Mouse (Mus musculus) limb, embryonic 10.5 days (tissue): ENCODE results near the gene Elk3. TPM values are rescaled to one million over a fixed set of nuclear protein-coding genes. Genes with fewer than 3 reads are reported as not detected.

Experiments used
- DNase-seq: peaks from one replicate; pipeline ENCODE4 v3.0.0-alpha.2; 2017; ENCODE audit warnings: low spot score
- H3K27ac ChIP-seq: fragments of 300-500 bp; sonication (generic); 2 replicates; pipeline ENCODE4 v1.5.1; 2016; ENCODE audit warnings: mild to moderate bottlenecking
- H3K27me3 ChIP-seq: fragments of 300-500 bp; sonication (generic); 2 replicates; pipeline ENCODE4 v1.6.1; 2016; ENCODE audit warnings: low read depth, mild to moderate bottlenecking; ENCODE audit not compliant: poor library complexity, severe bottlenecking
- H3K36me3 ChIP-seq: fragments of 300-500 bp; sonication (generic); 2 replicates; pipeline ENCODE4 v1.6.1; 2016; ENCODE audit warnings: mild to moderate bottlenecking, moderate library complexity
- H3K4me1 ChIP-seq: fragments of 300-500 bp; sonication (generic); 2 replicates; pipeline ENCODE4 v1.6.1; 2016
- H3K4me3 ChIP-seq: fragments of 300-500 bp; sonication (generic); 2 replicates; pipeline ENCODE4 v1.5.1; 2016; ENCODE audit warnings: mild to moderate bottlenecking, moderate library complexity
- H3K9me3 ChIP-seq: fragments of 300-500 bp; sonication (generic); replicated peaks from 2 replicates; pipeline ENCODE4 v1.6.1; 2016; ENCODE audit warnings: mild to moderate bottlenecking
- WGBS: fragments of 180-500 bp; shearing (Covaris S2); methylation state at CpG from one replicate; pipeline ENCODE4 v1.1.7; 2016; 5-methylcytosine and 5-hydroxymethylcytosine counted together
- polyA plus RNA-seq: library from polyadenylated mRNA; unstranded; fragments of >200 nt; fragmentation: Nextera tagmentation; extraction: Ambion mirVana; gene quantifications from 2 replicates; pipeline ENCODE4 v1.2.1, GENCODE M21; 2016

Gene Elk3
- polyA plus RNA-seq, 1 experiment from 2014 or later: 36.0 TPM

DNA sequence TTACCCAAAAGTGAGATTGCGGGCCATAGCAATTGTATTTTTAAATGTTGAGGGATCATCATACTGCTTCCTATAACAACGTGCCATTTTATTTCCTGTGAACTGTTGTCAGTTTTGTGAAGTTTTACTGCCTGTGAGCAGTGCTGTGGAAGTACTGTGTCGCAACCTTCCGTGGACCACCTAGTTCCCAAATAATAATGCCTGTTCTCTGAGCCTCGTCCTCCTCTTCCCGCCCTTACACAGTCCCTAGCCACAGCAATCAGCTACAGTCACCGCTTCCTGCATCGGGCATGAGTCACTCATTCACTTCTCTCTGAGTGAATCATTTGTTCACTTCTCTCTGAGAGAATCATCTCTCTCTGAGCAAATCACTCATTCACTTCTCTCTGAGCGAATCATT is 76.2 kb downstream of the Elk3 start:
- peaks cover 78% of the 10 kb centered on the region for H3K36me3 ChIP-seq
- WGBS: 95% methylated on average over 9 of the region's 9 CpGs

DNA sequence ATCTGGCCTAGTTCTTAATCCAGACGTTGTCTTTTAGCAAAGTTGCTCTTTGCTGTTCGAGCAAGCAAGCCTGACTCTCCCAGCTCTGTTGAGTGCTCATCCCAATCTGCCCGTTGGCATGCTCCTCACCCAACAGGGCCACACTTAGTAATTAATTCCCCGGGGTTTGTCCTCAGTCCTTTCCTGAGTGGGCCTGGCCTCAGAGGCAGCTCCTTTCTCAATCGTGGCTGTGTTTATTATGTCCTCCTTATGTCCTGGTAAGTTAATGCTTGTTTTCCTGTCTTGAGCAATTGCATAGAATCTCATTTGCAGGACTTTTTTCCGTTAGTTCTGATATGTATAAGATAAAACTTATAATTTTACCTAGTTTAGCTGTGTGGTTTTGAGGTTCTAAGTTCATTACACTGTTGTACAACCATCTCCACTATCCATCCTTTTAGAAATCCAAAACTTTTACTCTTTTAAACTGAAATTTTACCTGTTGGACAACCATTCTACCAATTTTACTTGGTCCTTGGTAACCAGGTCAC is 77.2 kb downstream of the Elk3 start:
- peaks cover 74% of the 10 kb centered on the region for H3K36me3 ChIP-seq
- no peak for DNase-seq
- no peak overlapping the region for H3K4me3 ChIP-seq
- H3K27ac ChIP-seq: no peak overlapping the region
- no peaks in the 10 kb centered on the region for H3K4me1 ChIP-seq
- no peaks in the 10 kb centered on the region for H3K27me3 ChIP-seq
- H3K9me3 ChIP-seq: no peaks in the 10 kb centered on the region
- 93% methylated on average over 6 of the region's 6 CpGs for WGBS

More for the DNA sequence above, 76.2 kb downstream of the Elk3 start:
- no peak overlapping the region for H3K27ac ChIP-seq
- H3K4me3 ChIP-seq: no peak overlapping the region
- no peaks in the 10 kb centered on the region for H3K27me3 ChIP-seq
- DNase-seq: no peak
- H3K4me1 ChIP-seq: no peaks in the 10 kb centered on the region
- H3K9me3 ChIP-seq: no peaks in the 10 kb centered on the region

DNA sequence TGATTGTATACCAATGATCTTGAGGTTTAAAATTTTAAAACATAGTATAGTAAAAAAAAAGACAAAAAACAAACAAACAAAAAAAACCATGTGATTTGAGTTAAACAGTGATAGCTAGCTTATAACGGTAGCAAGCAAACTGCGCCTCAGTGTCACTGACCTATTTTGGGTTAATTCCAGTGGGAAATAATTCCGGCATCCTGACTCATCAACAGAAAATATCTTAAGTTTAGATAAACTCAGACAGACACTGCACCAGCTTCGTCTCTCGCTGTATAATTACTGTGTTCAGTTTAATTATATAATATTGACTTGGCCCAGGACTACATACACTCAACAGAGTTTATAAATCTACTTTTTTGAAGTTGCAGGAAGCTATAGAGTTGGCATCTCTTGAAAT is 79.0 kb downstream of the Elk3 start:
- Histone ChIP-seq H3K9me3 (no peaks in the 10 kb centered on the region), H3K4me3 (no peak overlapping the region), H3K4me1 (no peaks in the 10 kb centered on the region), H3K27me3 (no peaks in the 10 kb centered on the region), H3K27ac (no peak overlapping the region), H3K36me3 (peaks cover 62% of the 10 kb centered on the region)
- DNase-seq: no peak
- 95% methylated on average over 5 of the region's 5 CpGs for WGBS

DNA sequence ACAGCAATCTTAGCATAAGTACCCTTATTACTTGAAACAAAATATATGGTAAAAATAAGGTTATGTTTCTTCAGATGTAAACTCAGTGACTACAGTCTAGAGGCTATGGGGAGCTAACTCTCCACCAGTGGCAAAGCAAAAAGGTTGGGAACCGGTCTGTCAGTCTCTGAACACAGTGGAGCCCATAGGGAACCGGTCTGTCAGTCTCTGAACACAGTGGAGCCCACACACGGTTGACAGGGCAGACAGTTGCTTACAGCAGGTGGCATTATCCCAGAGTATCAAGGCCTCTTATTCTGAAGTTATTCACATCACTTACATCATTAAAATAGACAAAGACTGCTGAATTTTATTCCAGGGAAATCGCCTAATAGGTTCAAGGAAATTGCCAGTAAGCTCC is 79.4 kb downstream of the Elk3 start:
- no peak for DNase-seq
- H3K9me3 ChIP-seq: no peaks in the 10 kb centered on the region
- H3K36me3 ChIP-seq: peaks cover 62% of the 10 kb centered on the region
- H3K4me3 ChIP-seq: no peak overlapping the region
- H3K27ac ChIP-seq: no peak overlapping the region
- no peaks in the 10 kb centered on the region for H3K27me3 ChIP-seq
- no peaks in the 10 kb centered on the region for H3K4me1 ChIP-seq
- 89% methylated on average over 4 of the region's 4 CpGs for WGBS

GRCm38 (mm10) chr10:93228401-93229007 is 82.4 kb downstream of the Elk3 start:
- H3K9me3 ChIP-seq: no peaks in the 10 kb centered on the region
- WGBS: 89% methylated on average over 11 of the region's 11 CpGs
- H3K36me3 ChIP-seq: peaks cover 45% of the 10 kb centered on the region

GRCm38 (mm10) chr10:93227921-93228320 is 83.0 kb downstream of the Elk3 start:
- Histone ChIP-seq H3K9me3 (no peaks in the 10 kb centered on the region), H3K4me3 (no peak overlapping the region), H3K4me1 (0 out of 2 replicates have a peak, but pooled peaks cover 3% of the 10 kb centered on the region), H3K27me3 (no peaks in the 10 kb centered on the region), H3K27ac (no peak overlapping the region), H3K36me3 (peaks cover 41% of the 10 kb centered on the region)
- WGBS: 84% methylated on average over 8 of the region's 8 CpGs
- DNase-seq: no peak

More at GRCm38 (mm10) chr10:93228401-93229007, 82.4 kb downstream of the Elk3 start:
- Histone ChIP-seq H3K27me3 (no peaks in the 10 kb centered on the region), H3K4me3 (no peak overlapping the region), H3K27ac (no peak overlapping the region), H3K4me1 (0 out of 2 replicates have a peak, but pooled peaks cover 3% of the 10 kb centered on the region)
- DNase-seq: no peak

- no peak overlapping the region for H3K27ac ChIP-seq
- 82% methylated on average over 6 of the region's 6 CpGs for WGBS
- DNase-seq: no peak
- H3K4me3 ChIP-seq: no peak overlapping the region
- peaks cover 29% of the 10 kb centered on the region for H3K36me3 ChIP-seq
- no peaks in the 10 kb centered on the region for H3K9me3 ChIP-seq
- H3K4me1 ChIP-seq: 0 out of 2 replicates have a peak, but pooled peaks cover 3% of the 10 kb centered on the region
- H3K27me3 ChIP-seq: no peaks in the 10 kb centered on the region
Measured at GRCm38 (mm10) chr10:93225751-93226150, 85.2 kb downstream of the Elk3 start.

GRCm38 (mm10) chr10:93215051-93215763 is 95.7 kb downstream of the Elk3 start:
- no peak for DNase-seq
- no peak overlapping the region for H3K4me3 ChIP-seq
- 91% methylated on average over 8 of the region's 8 CpGs for WGBS

GRCm38 (mm10) chr10:93214251-93214650 is 96.7 kb downstream of the Elk3 start:
- no peak overlapping the region for H3K4me3 ChIP-seq
- H3K9me3 ChIP-seq: no peaks in the 10 kb centered on the region
- H3K36me3 ChIP-seq: peaks cover 48% of the 10 kb centered on the region
- WGBS: 84% methylated on average over 4 of the region's 4 CpGs
- DNase-seq: no peak
- no peak overlapping the region for H3K27ac ChIP-seq
- H3K27me3 ChIP-seq: no peaks in the 10 kb centered on the region
- no peaks in the 10 kb centered on the region for H3K4me1 ChIP-seq

More at GRCm38 (mm10) chr10:93215051-93215763, 95.7 kb downstream of the Elk3 start:
- Histone ChIP-seq H3K9me3 (no peaks in the 10 kb centered on the region), H3K27ac (no peak overlapping the region; the same call in 1 of the 2 replicates), H3K4me1 (no peaks in the 10 kb centered on the region), H3K36me3 (peaks cover 48% of the 10 kb centered on the region), H3K27me3 (no peaks in the 10 kb centered on the region)

DNA sequence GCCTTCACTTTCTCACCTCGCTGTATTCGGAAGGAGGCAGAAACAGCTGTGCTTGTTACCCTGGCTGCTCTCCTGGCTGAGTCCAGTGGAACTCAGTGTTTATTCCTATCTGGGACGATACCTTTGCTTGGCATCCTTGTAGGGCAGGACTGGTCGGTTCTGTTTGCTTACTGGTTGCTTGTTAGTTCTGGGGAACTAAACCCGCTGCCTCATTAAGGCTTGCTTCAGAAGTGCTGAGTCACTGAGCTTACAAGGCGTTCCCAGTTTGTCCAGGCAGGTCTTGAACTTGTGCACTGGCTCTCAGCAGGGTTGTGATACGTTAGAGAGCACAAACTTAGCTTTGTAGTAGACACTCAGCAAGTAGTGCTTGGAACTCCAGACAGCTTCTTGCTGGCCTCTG is 97.6 kb downstream of the Elk3 start:
- no peaks in the 10 kb centered on the region for H3K4me1 ChIP-seq
- 84% methylated on average over 7 of the region's 7 CpGs for WGBS

DNA sequence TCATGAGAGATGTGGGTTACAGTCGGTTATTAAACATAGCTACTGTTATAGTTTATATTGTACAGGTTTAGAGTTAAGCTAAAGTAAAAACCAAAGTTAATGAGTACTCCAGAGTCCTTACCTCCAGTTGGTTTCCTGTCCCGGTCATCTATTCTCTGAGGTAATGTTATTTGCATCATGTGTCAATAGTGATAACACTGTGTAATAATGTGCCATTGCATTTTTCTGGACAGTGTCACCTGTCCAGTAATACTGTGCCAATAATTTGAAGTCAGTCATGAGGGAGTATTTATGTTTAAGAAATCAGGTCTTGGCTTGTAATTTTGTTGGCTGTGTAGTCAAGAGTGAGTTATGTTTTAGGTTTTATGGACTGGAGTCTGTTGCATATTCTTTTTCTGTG is 98.2 kb downstream of the Elk3 start:
- H3K4me3 ChIP-seq: no peak overlapping the region
- H3K4me1 ChIP-seq: no peaks in the 10 kb centered on the region
- no peak overlapping the region for H3K27ac ChIP-seq
- H3K9me3 ChIP-seq: no peaks in the 10 kb centered on the region
- H3K36me3 ChIP-seq: peaks cover 43% of the 10 kb centered on the region
- H3K27me3 ChIP-seq: no peaks in the 10 kb centered on the region
- 94% methylated on average over 2 of the region's 2 CpGs for WGBS
- DNase-seq: no peak

More for the DNA sequence above, 97.6 kb downstream of the Elk3 start:
- no peak for DNase-seq
- no peaks in the 10 kb centered on the region for H3K27me3 ChIP-seq
- H3K27ac ChIP-seq: no peak overlapping the region
- H3K9me3 ChIP-seq: no peaks in the 10 kb centered on the region
- peaks cover 49% of the 10 kb centered on the region for H3K36me3 ChIP-seq
- no peak overlapping the region for H3K4me3 ChIP-seq

GRCm38 (mm10) chr10:93207176-93207575 is 103.8 kb downstream of the Elk3 start:
- H3K9me3 ChIP-seq: no peaks in the 10 kb centered on the region
- H3K27me3 ChIP-seq: no peaks in the 10 kb centered on the region
- no peak overlapping the region for H3K27ac ChIP-seq
- WGBS: 79% methylated on average over 5 of the region's 5 CpGs
- no peak overlapping the region for H3K4me3 ChIP-seq
- H3K4me1 ChIP-seq: no peaks in the 10 kb centered on the region
- DNase-seq: no peak
- peaks cover 8% of the 10 kb centered on the region for H3K36me3 ChIP-seq

DNA sequence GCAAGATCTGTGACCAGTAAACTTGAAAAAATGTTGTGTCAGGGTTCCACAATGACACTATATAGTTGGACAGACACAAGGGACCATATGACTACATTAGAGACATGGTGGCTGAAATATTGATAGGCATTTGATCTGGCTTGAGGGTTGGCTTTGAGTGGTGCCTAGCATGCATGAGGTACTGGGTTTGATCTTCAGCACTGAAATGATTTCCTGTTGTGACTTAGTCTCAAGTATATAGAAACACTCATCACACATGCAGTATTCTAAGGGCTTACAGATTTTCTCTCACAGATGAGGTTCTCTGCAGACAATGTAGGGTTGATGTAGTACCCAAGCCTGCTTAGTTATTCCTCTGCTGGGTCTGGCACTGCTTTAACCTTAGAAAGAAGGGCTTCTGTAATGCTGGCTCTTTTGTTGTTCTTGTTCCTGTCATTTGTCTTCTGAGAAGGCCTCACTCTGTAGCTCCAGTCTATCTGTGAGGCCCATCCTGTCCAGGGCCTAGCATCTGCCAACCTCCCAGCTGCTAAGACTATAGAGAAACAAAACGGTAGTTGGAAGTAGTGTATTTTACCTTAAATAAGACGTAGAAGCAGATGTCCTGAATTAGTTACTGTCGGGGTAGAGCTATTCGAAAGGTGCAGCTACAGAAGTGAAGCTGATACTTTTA is 105.5 kb downstream of the Elk3 start:
- Histone ChIP-seq H3K4me1 (no peaks in the 10 kb centered on the region), H3K4me3 (no peak overlapping the region), H3K27me3 (no peaks in the 10 kb centered on the region), H3K9me3 (no peaks in the 10 kb centered on the region), H3K27ac (no peak overlapping the region), H3K36me3 (peaks cover 3% of the 10 kb centered on the region; the same call in 1 of the 2 replicates)
- no peak for DNase-seq
- WGBS: 79% methylated on average over 4 of the region's 4 CpGs
